Mouse (Mus musculus) megakaryocyte, embryonic 14.5 days (primary cell): Measurements from ENCODE around the gene Akap8. TPM values are rescaled to one million over a fixed set of nuclear protein-coding genes. Genes with fewer than 3 reads are reported as not detected.

Experiments
- H3K27me3 ChIP-seq: replicated peaks from 2 replicates; pipeline ENCODE3; 2012; ENCODE audit warnings: inconsistent platforms
- H3K36me3 ChIP-seq: replicated peaks from 2 replicates; pipeline ENCODE3; 2012; ENCODE audit warnings: low read length, inconsistent platforms, mixed read lengths
- H3K4me1 ChIP-seq: 2 replicates; pipeline ENCODE4 v1.6.1; 2012; ENCODE audit warnings: inconsistent platforms
- H3K4me3 ChIP-seq: replicated peaks from 2 replicates; pipeline ENCODE3; 2012; ENCODE audit warnings: moderate library complexity, mild to moderate bottlenecking, inconsistent platforms
- H3K9me3 ChIP-seq: 2 replicates; pipeline ENCODE4 v1.6.1; 2012; ENCODE audit warnings: inconsistent platforms
- FLI1 ChIP-seq: IDR thresholded peaks from 2 replicates; pipeline ENCODE4 v1.6.1; 2012; ENCODE audit warnings: low read length, inconsistent platforms, mixed read lengths
- GATA1 ChIP-seq: IDR thresholded peaks from 3 replicates; pipeline ENCODE4 v1.6.1; 2012; ENCODE audit warnings: mixed read lengths, low read length, inconsistent platforms, borderline replicate concordance
- polyA plus RNA-seq: library from polyadenylated mRNA; stranded (reverse); fragments of >175 nt; gene quantifications from 2 replicates; pipeline ENCODE4 v1.2.3, GENCODE M21; 2012; ENCODE audit warnings: low replicate concordance; ENCODE audit not compliant: insufficient read depth

Akap8 gene
- polyA plus RNA-seq, 1 experiment = 67.7 TPM

DNA sequence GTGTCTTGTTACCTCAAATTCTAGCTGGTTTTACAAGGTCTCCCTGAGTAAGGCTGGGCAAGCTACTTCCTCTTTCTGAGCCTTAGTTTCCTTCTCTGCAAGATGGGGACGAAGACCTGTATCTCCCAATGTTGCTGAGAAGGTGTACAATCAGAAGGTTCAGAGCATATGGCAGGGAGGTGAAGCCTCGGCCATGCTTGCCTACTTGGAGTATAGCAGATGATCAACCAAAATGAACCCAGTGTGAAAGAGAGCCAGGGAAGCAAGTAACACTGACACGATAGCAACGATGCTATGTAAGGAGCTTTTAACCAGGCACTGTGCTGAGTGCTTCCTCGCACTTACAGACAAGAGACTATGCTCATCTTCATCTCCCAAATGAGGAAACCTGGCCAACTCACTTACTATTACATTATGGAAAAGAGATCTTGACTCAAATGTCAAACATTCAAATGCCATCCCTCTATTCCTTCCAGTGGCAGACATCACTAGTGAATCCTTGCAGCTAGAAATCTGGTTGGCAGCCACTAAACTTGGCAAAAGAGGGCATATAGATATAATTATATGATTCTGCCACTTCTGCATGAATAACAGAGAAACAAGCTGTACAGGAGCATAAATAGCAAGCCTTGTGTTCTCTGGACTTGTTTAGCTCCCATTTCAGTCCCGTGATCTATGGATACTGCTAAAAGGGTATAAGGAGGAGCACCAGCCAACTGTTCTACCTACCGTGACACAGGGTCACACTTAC lies 37.3 kb upstream of the Akap8 start:
- H3K4me3 ChIP-seq = no peak overlapping the region
- no peak for TF ChIP-seq FLI1
- no peaks in the 10 kb centered on the region for H3K9me3 ChIP-seq
- peaks cover 96% of the 10 kb centered on the region for H3K36me3 ChIP-seq
- no peaks in the 10 kb centered on the region for H3K27me3 ChIP-seq
- peaks cover 30% of the 10 kb centered on the region for H3K4me1 ChIP-seq

DNA sequence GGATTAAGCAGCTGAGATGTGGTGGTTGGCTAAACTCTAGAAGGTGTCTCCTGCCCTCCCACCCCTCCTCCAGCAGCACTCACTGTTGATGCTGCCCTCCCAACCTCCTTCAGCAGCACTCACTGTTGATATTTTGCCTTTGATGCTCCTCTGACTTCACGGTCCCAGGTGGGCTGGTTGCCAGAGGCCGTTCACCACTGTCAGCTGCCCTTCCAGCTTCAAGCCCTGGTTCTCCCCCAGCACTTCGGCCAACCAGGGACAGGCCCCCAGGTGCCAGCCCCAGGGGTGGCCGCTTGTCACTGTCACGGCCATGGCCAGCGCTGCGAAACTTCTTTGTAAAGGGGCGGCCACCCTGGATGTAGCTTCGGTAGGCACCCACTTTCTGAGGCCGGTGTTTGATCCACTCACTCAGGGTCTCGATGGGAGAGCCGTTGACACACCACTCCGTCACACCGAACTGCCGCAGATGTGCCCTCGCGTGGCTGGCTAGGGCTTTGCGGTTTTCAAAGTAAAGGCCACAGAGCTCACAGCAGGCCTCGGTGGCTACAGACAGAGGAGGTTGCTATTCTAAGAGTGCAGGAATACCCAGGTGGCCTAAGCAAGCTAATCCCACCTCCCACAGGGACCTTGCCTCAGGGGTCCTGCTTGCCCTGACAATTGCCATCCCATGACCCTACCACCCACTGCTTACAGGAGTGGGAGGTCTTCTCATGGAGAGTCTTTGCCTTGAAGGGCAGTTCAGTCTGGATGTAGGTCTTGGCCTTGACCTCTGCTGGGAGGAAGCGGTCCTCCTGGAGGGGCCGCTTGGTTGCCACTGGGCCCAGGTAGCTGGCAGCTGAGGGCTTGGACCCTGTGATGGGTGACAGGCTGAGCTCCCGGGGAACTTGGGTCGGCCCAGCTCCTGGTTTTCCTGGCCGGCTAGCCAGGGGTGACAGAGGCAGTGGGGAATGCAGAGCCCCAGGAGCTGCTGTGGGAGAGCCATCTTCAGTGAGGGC lies 36.0 kb upstream of the Akap8 start:
- Histone ChIP-seq H3K36me3 (peaks cover 93% of the 10 kb centered on the region), H3K4me3 (no peak overlapping the region), H3K27me3 (no peaks in the 10 kb centered on the region), H3K9me3 (no peaks in the 10 kb centered on the region), H3K4me1 (peaks cover 17% of the 10 kb centered on the region)
- TF ChIP-seq FLI1 (no peak), GATA1 (no peak)

DNA sequence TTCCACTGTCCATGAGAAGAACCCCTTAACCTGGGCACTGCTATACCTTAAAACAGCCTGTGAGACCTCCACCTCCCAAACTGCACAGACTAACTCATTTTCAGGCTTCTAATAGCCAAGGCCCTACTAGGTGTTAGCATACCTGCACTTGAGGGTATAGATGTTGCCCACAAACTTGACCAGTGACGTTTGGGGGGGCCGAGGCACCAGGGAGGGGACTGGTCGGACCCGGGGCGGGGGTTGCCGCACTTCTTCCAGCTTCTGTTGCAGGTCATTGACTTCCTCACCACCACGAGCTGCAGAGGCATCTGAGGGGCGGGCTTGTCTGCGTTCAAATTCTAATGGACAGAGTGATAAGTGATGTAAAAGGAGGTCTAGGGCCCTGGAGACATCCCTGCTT lies 35.2 kb upstream of the Akap8 start:
- H3K36me3 ChIP-seq = peaks cover 86% of the 10 kb centered on the region
- H3K9me3 ChIP-seq = no peaks in the 10 kb centered on the region
- no peak overlapping the region for H3K4me3 ChIP-seq
- TF ChIP-seq FLI1 = no peak
- TF ChIP-seq GATA1 = no peak
- H3K4me1 ChIP-seq = peaks cover 14% of the 10 kb centered on the region
- no peaks in the 10 kb centered on the region for H3K27me3 ChIP-seq

DNA sequence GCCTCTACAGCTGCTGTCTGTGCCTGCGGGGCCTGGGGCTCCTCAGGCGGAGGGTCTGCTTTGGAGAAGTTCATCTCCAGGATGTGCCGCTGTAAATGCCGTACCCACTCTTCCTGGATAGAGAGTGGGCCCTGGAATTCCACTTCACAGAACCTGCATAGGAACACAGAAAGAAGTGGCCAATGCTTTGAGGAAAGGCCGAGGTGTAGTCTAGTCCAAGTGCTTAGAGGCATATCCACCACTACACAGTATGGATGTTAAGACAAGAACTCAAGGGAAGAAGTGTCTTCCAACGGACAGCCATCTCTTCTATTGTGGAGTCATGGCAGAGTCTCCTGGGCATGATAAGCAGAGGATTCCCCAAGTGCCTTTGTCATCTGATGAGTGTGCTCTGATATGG lies 34.0 kb upstream of the Akap8 start:
- Histone ChIP-seq H3K4me1 (peaks cover 16% of the 10 kb centered on the region), H3K9me3 (no peaks in the 10 kb centered on the region), H3K27me3 (no peaks in the 10 kb centered on the region), H3K4me3 (no peak overlapping the region), H3K36me3 (peaks cover 74% of the 10 kb centered on the region)
- no peak for TF ChIP-seq FLI1

DNA sequence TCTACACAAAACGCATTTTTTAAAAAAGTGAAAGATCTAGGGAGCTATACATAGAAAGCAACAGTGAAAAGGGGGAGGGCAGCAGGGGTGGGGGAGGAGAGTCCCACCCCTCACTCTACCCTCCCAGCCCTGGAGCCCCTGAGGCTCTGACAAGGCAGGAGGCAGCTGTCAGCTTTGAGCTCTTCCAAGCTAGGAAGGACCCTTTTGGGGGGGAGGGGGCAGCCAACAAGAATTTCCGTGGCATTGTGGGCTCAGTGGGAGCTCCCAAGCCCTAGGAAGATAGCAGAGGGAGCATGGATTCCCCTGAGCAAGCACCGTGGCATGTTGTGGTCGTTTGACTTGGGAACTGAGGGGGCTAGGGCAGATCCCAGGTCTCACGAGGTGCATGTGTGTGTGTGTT lies 33.2 kb upstream of the Akap8 start:
- H3K4me3 ChIP-seq = no peak overlapping the region
- no peaks in the 10 kb centered on the region for H3K27me3 ChIP-seq
- peaks cover 66% of the 10 kb centered on the region for H3K36me3 ChIP-seq
- H3K4me1 ChIP-seq = peaks cover 19% of the 10 kb centered on the region
- H3K9me3 ChIP-seq = no peaks in the 10 kb centered on the region
- TF ChIP-seq FLI1 (no peak), GATA1 (no peak)

DNA sequence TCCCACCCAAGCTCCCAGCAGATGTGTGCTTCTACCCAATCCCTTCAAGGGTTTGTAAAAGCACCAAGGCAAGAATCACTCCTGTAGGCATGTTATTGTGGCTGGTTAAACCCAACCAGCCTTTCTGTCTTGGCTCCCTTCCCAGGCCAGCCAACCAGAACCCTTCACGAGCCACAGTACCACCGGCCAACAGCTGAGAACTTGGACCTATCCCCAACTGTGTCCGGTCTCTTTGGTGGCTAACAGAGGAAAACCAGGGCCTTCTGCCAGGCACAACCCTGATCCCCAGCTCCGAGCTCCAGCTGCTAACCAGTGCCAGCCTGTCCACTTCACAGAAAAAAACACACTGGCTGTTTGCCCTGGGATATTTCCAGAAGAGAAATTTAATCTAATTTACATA lies 32.7 kb upstream of the Akap8 start:
- H3K4me3 ChIP-seq = no peak overlapping the region
- H3K36me3 ChIP-seq = peaks cover 60% of the 10 kb centered on the region
- TF ChIP-seq FLI1 = no peak
- TF ChIP-seq GATA1 = no peak
- H3K27me3 ChIP-seq = no peaks in the 10 kb centered on the region
- no peaks in the 10 kb centered on the region for H3K9me3 ChIP-seq
- H3K4me1 ChIP-seq = peaks cover 24% of the 10 kb centered on the region

DNA sequence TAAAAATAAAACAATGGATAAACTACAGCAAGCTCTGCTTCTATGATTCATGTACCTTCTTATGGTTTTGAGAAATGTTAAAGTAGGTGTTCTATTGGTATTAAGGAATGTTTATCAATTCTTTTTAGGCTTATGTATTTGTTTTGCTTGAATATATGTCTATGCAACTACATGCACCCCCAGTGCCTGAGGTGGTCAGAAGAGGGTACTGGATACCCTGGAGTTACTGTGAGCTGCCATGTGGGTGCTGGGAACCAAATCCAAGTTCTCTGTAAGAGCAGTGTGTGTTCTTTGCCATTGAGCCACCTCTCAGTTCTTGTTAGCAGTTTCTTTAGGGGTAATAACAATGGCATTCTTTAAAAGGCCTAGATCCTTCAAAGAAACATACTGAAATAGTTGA lies 30.7 kb upstream of the Akap8 start:
- H3K4me1 ChIP-seq = peaks cover 39% of the 10 kb centered on the region
- TF ChIP-seq FLI1 = no peak
- no peak for TF ChIP-seq GATA1
- H3K27me3 ChIP-seq = no peaks in the 10 kb centered on the region
- no peaks in the 10 kb centered on the region for H3K9me3 ChIP-seq
- peaks cover 48% of the 10 kb centered on the region for H3K36me3 ChIP-seq
- H3K4me3 ChIP-seq = no peak overlapping the region

DNA sequence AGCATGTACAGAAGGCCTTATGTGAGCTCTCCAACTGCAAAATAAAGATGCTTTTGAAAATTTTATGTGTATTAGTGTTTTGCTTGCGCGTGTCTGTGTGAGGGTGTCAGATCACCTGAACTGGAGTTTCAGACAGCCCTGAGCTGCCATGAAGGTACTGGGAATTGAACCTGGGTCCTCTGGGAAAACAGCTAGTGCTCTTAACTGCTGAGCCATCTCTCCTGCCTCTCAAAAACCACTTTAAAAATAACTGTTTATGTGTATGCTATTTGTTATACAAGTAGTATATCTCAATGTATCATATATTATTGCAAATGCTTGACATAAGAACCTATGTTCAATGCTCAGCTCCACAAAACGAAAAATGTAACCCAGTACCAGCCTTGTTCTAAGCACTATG lies 30.2 kb upstream of the Akap8 start:
- Histone ChIP-seq H3K4me3 (peak overlapping the region; percentile 100), H3K27me3 (no peaks in the 10 kb centered on the region), H3K4me1 (peaks cover 39% of the 10 kb centered on the region), H3K9me3 (no peaks in the 10 kb centered on the region), H3K36me3 (peaks cover 46% of the 10 kb centered on the region)
- TF ChIP-seq GATA1 (no peak), FLI1 (no peak)

DNA sequence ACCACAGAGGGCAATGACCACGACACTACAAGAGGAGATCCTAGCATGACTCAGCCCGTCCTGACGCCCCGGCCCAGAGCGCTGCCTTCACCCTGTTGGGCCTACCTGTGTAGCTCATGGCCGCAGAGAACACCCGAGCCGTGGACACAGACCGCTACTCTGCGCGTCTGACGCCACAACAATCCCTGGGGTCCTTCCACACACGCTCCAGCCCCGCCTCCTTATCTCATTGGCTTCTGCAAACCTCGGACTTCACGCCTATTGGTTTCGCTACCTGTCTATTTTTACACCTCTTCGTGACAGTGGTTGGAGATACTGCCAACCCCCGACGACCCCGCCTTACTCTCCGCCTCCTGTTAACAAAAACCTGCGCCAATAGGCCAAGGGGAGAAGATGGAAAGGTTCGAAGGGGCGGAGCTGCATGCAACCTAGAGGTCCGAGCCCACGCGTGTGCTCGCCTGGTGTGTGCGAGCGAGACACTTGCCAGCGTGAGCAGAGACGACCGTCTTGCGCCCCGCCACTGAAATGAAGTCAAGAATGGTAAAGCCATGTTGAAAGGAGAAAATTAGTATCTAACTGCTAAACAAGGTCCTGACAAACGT lies 29.4 kb upstream of the Akap8 start, which contains the start of gene Akap8l:
Akap8l (minus strand) TSS at position 226 of the 602 bp plus-strand sequence.
- Histone ChIP-seq H3K27me3 (no peaks in the 10 kb centered on the region), H3K9me3 (no peaks in the 10 kb centered on the region), H3K4me3 (peak within 1 kb of the TSS; percentile 100), H3K36me3 (peaks cover 42% of the 10 kb centered on the region), H3K4me1 (peaks cover 39% of the 10 kb centered on the region)
- TF ChIP-seq GATA1 (no peak), FLI1 (no peak)
